Mouse (Mus musculus): ENCODE measurements around the gene Lrrc36. TPM values are rescaled to one million over a fixed set of nuclear protein-coding genes. Genes with fewer than 3 reads are reported as not detected.

The Lrrc36 gene
- polyA plus RNA-seq, 1 experiment from 2014 or later, result not detected

GRCm38 (mm10) chr8:105454088-105454487 lies 40.7 kb downstream of the Lrrc36 start:
- Histone ChIP-seq H3K36me3 (no peaks in the 10 kb centered on the region), H3K27ac (no peak overlapping the region), H3K4me3 (no peak overlapping the region), H3K27me3 (ENCODE audit: low read depth, poor library complexity, severe bottlenecking) (no peaks in the 10 kb centered on the region), H3K4me1 (peaks cover 15% of the 10 kb centered on the region), H3K9me3 (replicated peaks) (no peaks in the 10 kb centered on the region)
- DNase-seq (ENCODE audit: low spot score), result no peak
- WGBS, result 64% methylated on average over 5 of the region's 5 CpGs

GRCm38 (mm10) chr8:105455218-105455617 lies 41.8 kb downstream of the Lrrc36 start:
- Histone ChIP-seq H3K36me3 (no peaks in the 10 kb centered on the region), H3K27me3 (ENCODE audit: low read depth, poor library complexity, severe bottlenecking) (no peaks in the 10 kb centered on the region), H3K27ac (no peak overlapping the region), H3K9me3 (replicated peaks) (no peaks in the 10 kb centered on the region), H3K4me1 (peaks cover 15% of the 10 kb centered on the region), H3K4me3 (no peak overlapping the region)
- DNase-seq (ENCODE audit: low spot score), result peak; percentile 26
- 67% methylated on average over 10 of the region's 10 CpGs for WGBS

- Histone ChIP-seq H3K4me1 (peaks cover 24% of the 10 kb centered on the region), H3K27ac (no peak overlapping the region), H3K9me3 (replicated peaks) (no peaks in the 10 kb centered on the region), H3K36me3 (no peaks in the 10 kb centered on the region), H3K27me3 (ENCODE audit: low read depth, poor library complexity, severe bottlenecking) (no peaks in the 10 kb centered on the region), H3K4me3 (no peak overlapping the region)
- WGBS, result 51% methylated on average over 13 of the region's 13 CpGs
- peak; percentile 24 for DNase-seq (ENCODE audit: low spot score)
These were observed 47.9 kb downstream of the Lrrc36 start for GRCm38 (mm10) chr8:105461085-105461803.

GRCm38 (mm10) chr8:105464595-105464994 lies 51.2 kb downstream of the Lrrc36 start:
- no peaks in the 10 kb centered on the region for H3K36me3 ChIP-seq
- peaks cover 22% of the 10 kb centered on the region for H3K4me1 ChIP-seq
- 80% methylated on average over 7 of the region's 7 CpGs for WGBS
- H3K4me3 ChIP-seq, result no peak overlapping the region
- no peak for DNase-seq (ENCODE audit: low spot score)
- no peaks in the 10 kb centered on the region for H3K27me3 ChIP-seq (ENCODE audit: low read depth, poor library complexity, severe bottlenecking)
- H3K27ac ChIP-seq, result no peak overlapping the region
- no peaks in the 10 kb centered on the region for H3K9me3 ChIP-seq (replicated peaks)

- H3K27ac ChIP-seq, result no peak overlapping the region
- H3K4me1 ChIP-seq, result peaks cover 34% of the 10 kb centered on the region
- H3K27me3 ChIP-seq (ENCODE audit: low read depth, poor library complexity, severe bottlenecking), result peaks cover 7% of the 10 kb centered on the region; the same call in 1 of the 2 replicates
- no peaks in the 10 kb centered on the region for H3K36me3 ChIP-seq
- H3K4me3 ChIP-seq, result no peak overlapping the region
- H3K9me3 ChIP-seq (replicated peaks), result no peaks in the 10 kb centered on the region
- 87% methylated on average over 6 of the region's 6 CpGs for WGBS
- no peak for DNase-seq (ENCODE audit: low spot score)
These were observed 52.9 kb downstream of the Lrrc36 start for GRCm38 (mm10) chr8:105466246-105466645.

GRCm38 (mm10) chr8:105466700-105467291 lies 53.4 kb downstream of the Lrrc36 start:
- no peak for DNase-seq (ENCODE audit: low spot score)
- Histone ChIP-seq H3K4me3 (no peak overlapping the region), H3K9me3 (replicated peaks) (no peaks in the 10 kb centered on the region), H3K27ac (no peak overlapping the region), H3K27me3 (ENCODE audit: low read depth, poor library complexity, severe bottlenecking) (peaks cover 12% of the 10 kb centered on the region), H3K4me1 (peaks cover 38% of the 10 kb centered on the region), H3K36me3 (no peaks in the 10 kb centered on the region)
- 75% methylated on average over 7 of the region's 7 CpGs for WGBS

GRCm38 (mm10) chr8:105467396-105467985 lies 54.1 kb downstream of the Lrrc36 start:
- H3K36me3 ChIP-seq, result no peaks in the 10 kb centered on the region
- H3K9me3 ChIP-seq (replicated peaks), result no peaks in the 10 kb centered on the region
- DNase-seq (ENCODE audit: low spot score), result no peak
- H3K27me3 ChIP-seq (ENCODE audit: low read depth, poor library complexity, severe bottlenecking), result peaks cover 19% of the 10 kb centered on the region
- WGBS, result 92% methylated on average over 10 of the region's 10 CpGs
- H3K4me3 ChIP-seq, result no peak overlapping the region
- peaks cover 44% of the 10 kb centered on the region for H3K4me1 ChIP-seq
- H3K27ac ChIP-seq, result no peak overlapping the region

- Histone ChIP-seq H3K27ac (0 out of 2 replicates have a peak overlapping the region, but pooled peaks have one; percentile 42), H3K9me3 (replicated peaks) (no peaks in the 10 kb centered on the region), H3K27me3 (ENCODE audit: low read depth, poor library complexity, severe bottlenecking) (peaks cover 25% of the 10 kb centered on the region), H3K4me1 (peaks cover 50% of the 10 kb centered on the region), H3K4me3 (no peak overlapping the region), H3K36me3 (0 out of 2 replicates have a peak, but pooled peaks cover 2% of the 10 kb centered on the region)
- DNase-seq (ENCODE audit: low spot score), result no peak
- 92% methylated on average over 27 of the region's 27 CpGs for WGBS
These were observed 54.8 kb downstream of the Lrrc36 start for GRCm38 (mm10) chr8:105468002-105468720.

- no peak for DNase-seq (ENCODE audit: low spot score)
- Histone ChIP-seq H3K27me3 (ENCODE audit: low read depth, poor library complexity, severe bottlenecking) (peaks cover 35% of the 10 kb centered on the region), H3K4me1 (peaks cover 60% of the 10 kb centered on the region)
These were observed 55.8 kb downstream of the Lrrc36 start for GRCm38 (mm10) chr8:105469041-105469695.

GRCm38 (mm10) chr8:105469816-105470215 lies 56.4 kb downstream of the Lrrc36 start:
- Histone ChIP-seq H3K36me3 (0 out of 2 replicates have a peak, but pooled peaks cover 5% of the 10 kb centered on the region), H3K27me3 (ENCODE audit: low read depth, poor library complexity, severe bottlenecking) (peaks cover 42% of the 10 kb centered on the region), H3K4me3 (no peak overlapping the region), H3K27ac (peak overlapping the region; percentile 68), H3K4me1 (peaks cover 61% of the 10 kb centered on the region), H3K9me3 (replicated peaks) (no peaks in the 10 kb centered on the region)
- WGBS, result 89% methylated on average over 5 of the region's 5 CpGs
- no peak for DNase-seq (ENCODE audit: low spot score)

More at GRCm38 (mm10) chr8:105469041-105469695, 55.8 kb downstream of the Lrrc36 start:
- no peaks in the 10 kb centered on the region for H3K9me3 ChIP-seq (replicated peaks)
- WGBS, result 54% methylated on average over 6 of the region's 6 CpGs
- H3K27ac ChIP-seq, result peak overlapping the region; percentile 68
- no peak overlapping the region for H3K4me3 ChIP-seq
- 0 out of 2 replicates have a peak, but pooled peaks cover 5% of the 10 kb centered on the region for H3K36me3 ChIP-seq

GRCm38 (mm10) chr8:105470262-105470661 lies 56.9 kb downstream of the Lrrc36 start:
- DNase-seq (ENCODE audit: low spot score), result no peak
- Histone ChIP-seq H3K27ac (no peak overlapping the region), H3K36me3 (peaks cover 9% of the 10 kb centered on the region; the same call in 1 of the 2 replicates), H3K4me1 (peaks cover 64% of the 10 kb centered on the region), H3K9me3 (replicated peaks) (no peaks in the 10 kb centered on the region), H3K27me3 (ENCODE audit: low read depth, poor library complexity, severe bottlenecking) (peaks cover 46% of the 10 kb centered on the region), H3K4me3 (no peak overlapping the region)
- WGBS, result 79% methylated on average over 5 of the region's 5 CpGs

GRCm38 (mm10) chr8:105470681-105471313 lies 57.4 kb downstream of the Lrrc36 start:
- Histone ChIP-seq H3K27ac (peak overlapping the region; percentile 69), H3K4me1 (peaks cover 70% of the 10 kb centered on the region), H3K27me3 (ENCODE audit: low read depth, poor library complexity, severe bottlenecking) (peaks cover 51% of the 10 kb centered on the region), H3K9me3 (replicated peaks) (no peaks in the 10 kb centered on the region), H3K4me3 (peak overlapping the region; percentile 46), H3K36me3 (peaks cover 14% of the 10 kb centered on the region; the same call in 1 of the 2 replicates)
- 16% methylated on average over 11 of the region's 11 CpGs for whole genome bisulfite sequencing
- no peak for DNase-seq (ENCODE audit: low spot score)
